Mouse (Mus musculus): ENCODE measurements around the gene Gm3486. TPM values are rescaled to one million over a fixed set of nuclear protein-coding genes. Genes with fewer than 3 reads are reported as not detected.
"Not testable (repeated sequence)": the region's sequence is repeated elsewhere in the genome, so short reads cannot be mapped to it uniquely, and the experiment has no call there.

Gm3486 gene
- polyA plus RNA-seq (2012; ENCODE audit: insufficient read depth, insufficient read length, low replicate concordance, missing spikeins), result not detected in 2 replicates

DNA sequence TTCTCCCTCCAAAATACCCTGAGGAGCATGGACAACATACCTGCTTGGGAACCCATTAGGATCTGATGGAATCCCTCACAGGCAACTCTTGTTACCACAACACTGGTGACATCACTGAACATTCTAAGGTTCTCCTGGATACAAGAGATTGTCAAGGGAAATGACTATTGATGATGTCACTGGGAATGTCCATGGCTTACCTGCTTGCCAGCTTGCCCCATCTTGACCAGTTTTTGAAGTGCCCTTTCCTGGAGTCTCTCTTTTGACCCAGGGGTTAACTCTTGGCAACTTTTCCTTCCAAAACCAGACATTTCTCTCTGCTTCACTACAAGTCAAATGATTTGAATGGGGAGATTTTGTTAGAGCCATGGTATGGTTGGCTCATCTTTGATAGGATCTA is at the start of gene Gm3486:
TSS of gene Gm3486 (minus strand) at position 101 of the 400 bp plus-strand sequence.
- H3K27ac ChIP-seq (ENCODE audit: insufficient read depth, low read depth, low read length); H3K4me1 ChIP-seq (ENCODE audit: control insufficient read depth, insufficient read depth, low read length); H3K4me3 ChIP-seq (ENCODE audit: insufficient read depth, low read depth, low read length): not testable (repeated sequence)

- not testable (repeated sequence) for H3K27ac ChIP-seq (ENCODE audit: insufficient read depth, low read depth, low read length); H3K4me3 ChIP-seq (ENCODE audit: insufficient read depth, low read depth, low read length); H3K4me1 ChIP-seq (ENCODE audit: control insufficient read depth, insufficient read depth, low read length)
- WGBS, result 79% methylated on average over 1 of the region's 1 CpGs
Measured at GRCm38 (mm10) chr14:41524695-41525094, 35.4 kb upstream of the Gm3486 start.

DNA sequence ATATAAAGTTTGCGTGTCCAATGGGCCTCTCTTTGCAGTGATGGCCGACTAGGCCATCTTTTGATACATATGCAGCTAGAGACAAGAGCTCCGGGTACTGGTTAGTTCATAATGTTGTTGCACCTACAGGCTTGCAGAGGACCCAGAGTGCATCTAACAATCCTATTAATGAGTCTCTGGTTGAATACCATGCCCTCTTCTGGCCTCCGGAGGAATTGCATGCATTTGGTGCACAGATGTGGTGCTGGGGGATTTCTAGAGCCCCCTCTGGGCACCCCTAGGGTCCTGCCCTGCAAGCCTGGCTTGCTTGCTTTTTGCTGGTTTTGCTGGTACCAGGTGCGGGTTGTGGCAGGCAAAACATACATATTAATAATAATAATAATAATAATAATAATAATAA is 31.4 kb upstream of the Gm3486 start:
- not testable (repeated sequence) for H3K4me1 ChIP-seq (ENCODE audit: control insufficient read depth, insufficient read depth, low read length); H3K4me3 ChIP-seq (ENCODE audit: insufficient read depth, low read depth, low read length); H3K27ac ChIP-seq (ENCODE audit: insufficient read depth, low read depth, low read length)
- 75% methylated on average over 5 of the region's 5 CpGs for WGBS

- 90% methylated on average over 2 of the region's 2 CpGs for WGBS
- not testable (repeated sequence) for H3K4me3 ChIP-seq (ENCODE audit: insufficient read depth, low read depth, low read length); H3K27ac ChIP-seq (ENCODE audit: insufficient read depth, low read depth, low read length); H3K4me1 ChIP-seq (ENCODE audit: control insufficient read depth, insufficient read depth, low read length)
Measured at GRCm38 (mm10) chr14:41453418-41453817, 35.9 kb downstream of the Gm3486 start, which contains the start of gene Gm7954. Gene Gm7954 (minus strand): TSS chr14:41453518.

Other genes with a start within 250 kb of the Gm3486 start
- not detected in 2 replicates for gene Gm2832, start 210.7 kb downstream of the Gm3486 start, polyA plus RNA-seq (2012; ENCODE audit: insufficient read depth, insufficient read length, low replicate concordance, missing spikeins)
- not detected in 2 replicates for gene Gm5798, start 140.9 kb downstream of the Gm3486 start, polyA plus RNA-seq (2012; ENCODE audit: insufficient read depth, insufficient read length, low replicate concordance, missing spikeins)
- gene Gm7945, start 103.1 kb downstream of the Gm3486 start, polyA plus RNA-seq (2012; ENCODE audit: insufficient read depth, insufficient read length, low replicate concordance, missing spikeins), result not detected in 2 replicates
- not detected in 2 replicates for gene Gm6482, start 81.2 kb downstream of the Gm3486 start, polyA plus RNA-seq (2012; ENCODE audit: insufficient read depth, insufficient read length, low replicate concordance, missing spikeins)
- gene Gm7954, start 36.0 kb downstream of the Gm3486 start, polyA plus RNA-seq (2012; ENCODE audit: insufficient read depth, insufficient read length, low replicate concordance, missing spikeins), result not detected in 2 replicates
- gene Gm7970, start 66.1 kb upstream of the Gm3486 start, polyA plus RNA-seq (2012; ENCODE audit: insufficient read depth, insufficient read length, low replicate concordance, missing spikeins), result not detected in 2 replicates
- not detected in 2 replicates for gene 1700049E17Rik2, start 83.7 kb upstream of the Gm3486 start, polyA plus RNA-seq (2012; ENCODE audit: insufficient read depth, insufficient read length, low replicate concordance, missing spikeins)
- gene Gm3072, start 135.1 kb upstream of the Gm3486 start, polyA plus RNA-seq (2012; ENCODE audit: insufficient read depth, insufficient read length, low replicate concordance, missing spikeins), result not detected in 2 replicates
- not detected in 2 replicates for gene Gm3676, start 157.0 kb upstream of the Gm3486 start, polyA plus RNA-seq (2012; ENCODE audit: insufficient read depth, insufficient read length, low replicate concordance, missing spikeins)
- not detected in 2 replicates for gene Gm8068, start 212.4 kb upstream of the Gm3486 start, polyA plus RNA-seq (2012; ENCODE audit: insufficient read depth, insufficient read length, low replicate concordance, missing spikeins)

Data from olfactory bulb, adult 2 months (tissue).